Mouse (Mus musculus) gastrocnemius, adult 8-10 months (tissue): Measurements from ENCODE around the gene Prrc2c. TPM values are rescaled to one million over a fixed set of nuclear protein-coding genes. Genes with fewer than 3 reads are reported as not detected.

Experiments used
- microRNA-seq: library from miRNA; unstranded; fragments of <30 nt; microRNA quantifications from one replicate; pipeline ENCODE4 v1.2.0, GENCODE M21; 2022
- total RNA-seq, 4 experiments: library from RNA; stranded (reverse); gene quantifications; 2 replicates each; pipeline ENCODE4 v1.2.4; 2022

The Prrc2c gene
- total RNA-seq, 4 experiments from 2014 or later: 43.7 to 48.2 (median 44.1) TPM

Small RNA genes lying within 50 kb of the gene (microRNA-seq; reads per million reads assigned to microRNA genes)
- gene Gm27616: not detected

Other genes starting within 250 kb of the Prrc2c start
- 10 to 100 TPM in 2 of 4 experiments, 1 to 10 TPM in 2; 7.1 to 11.4 (median 10.0) TPM for gene Mettl13, start 192.0 kb downstream of the Prrc2c start, total RNA-seq
- gene Vamp4, start 170.0 kb downstream of the Prrc2c start, total RNA-seq: 10 to 100 TPM; 16.6 to 19.7 (median 19.2) TPM
- 10 to 100 TPM; 25.2 to 56.7 (median 37.8) TPM for gene Myoc, start 101.4 kb downstream of the Prrc2c start, total RNA-seq
- gene Myocos, start 82.3 kb downstream of the Prrc2c start, total RNA-seq: not detected
- under 1 TPM in 1 of 4 experiments, not detected in 3; 0.15 TPM for gene Fmo4, start 73.4 kb upstream of the Prrc2c start, total RNA-seq
- gene Fmo1, start 126.1 kb upstream of the Prrc2c start, total RNA-seq: 10 to 100 TPM in 3 of 4 experiments, 1 to 10 TPM in 1; 5.5 to 16.6 (median 11.4) TPM
- gene Fmo2, start 158.2 kb upstream of the Prrc2c start, total RNA-seq: 10 to 100 TPM in 3 of 4 experiments, 1 to 10 TPM in 1; 5.9 to 16.7 (median 15.6) TPM
- not detected for gene Fmo6, start 197.0 kb upstream of the Prrc2c start, total RNA-seq
- not detected for gene Fmo3, start 244.0 kb upstream of the Prrc2c start, total RNA-seq